Mouse (Mus musculus) left cerebral cortex, adult 8-10 months (tissue): ENCODE measurements around the gene AI661453. TPM values are rescaled to one million over a fixed set of nuclear protein-coding genes. Genes with fewer than 3 reads are reported as not detected.

ENCODE experiments used
- DNase-seq, 2 experiments: peaks; one replicate each; pipeline ENCODE4 v3.0.0; 2022; ENCODE audit warnings: low spot score in 2 of 2
- total RNA-seq, 4 experiments: library from RNA; stranded (reverse); gene quantifications; 2 replicates each; pipeline ENCODE4 v1.2.4; 2022

Gene AI661453
- total RNA-seq, 4 experiments from 2014 or later, result 0.35 to 1.4 (median 0.64) TPM

GRCm38 (mm10) chr17:47440359-47440890 is 4.0 kb downstream of the AI661453 start:
- DNase-seq, result no peak

- DNase-seq, result no peak
Measured at GRCm38 (mm10) chr17:47441296-47442051, 5.1 kb downstream of the AI661453 start.

GRCm38 (mm10) chr17:47442271-47442670 is 5.9 kb downstream of the AI661453 start:
- no peak for DNase-seq

GRCm38 (mm10) chr17:47444113-47444512 is 7.7 kb downstream of the AI661453 start:
- DNase-seq, result no peak

GRCm38 (mm10) chr17:47445518-47445917 is 9.1 kb downstream of the AI661453 start:
- DNase-seq, result no peak

- no peak for DNase-seq
Measured at GRCm38 (mm10) chr17:47446025-47446424, 9.6 kb downstream of the AI661453 start.

GRCm38 (mm10) chr17:47446561-47446960 is 10.1 kb downstream of the AI661453 start:
- no peak for DNase-seq

- DNase-seq, result no peak
Measured at GRCm38 (mm10) chr17:47448523-47449372, 12.3 kb downstream of the AI661453 start.

GRCm38 (mm10) chr17:47449432-47449831 is 13.0 kb downstream of the AI661453 start:
- DNase-seq, result no peak

- no peak for DNase-seq
Measured at GRCm38 (mm10) chr17:47450239-47450638, 13.8 kb downstream of the AI661453 start.

GRCm38 (mm10) chr17:47450880-47451565 is 14.6 kb downstream of the AI661453 start:
- no peak for DNase-seq

GRCm38 (mm10) chr17:47452886-47453285 is 16.5 kb downstream of the AI661453 start:
- no peak for DNase-seq

GRCm38 (mm10) chr17:47454675-47455074 is 18.3 kb downstream of the AI661453 start:
- DNase-seq, result no peak

GRCm38 (mm10) chr17:47458310-47458709 is 21.9 kb downstream of the AI661453 start:
- DNase-seq, result no peak

GRCm38 (mm10) chr17:47458936-47459335 is 22.5 kb downstream of the AI661453 start:
- no peak for DNase-seq

GRCm38 (mm10) chr17:47459341-47459919 is 23.0 kb downstream of the AI661453 start:
- no peak for DNase-seq

- no peak for DNase-seq
Measured at GRCm38 (mm10) chr17:47461688-47462087, 25.3 kb downstream of the AI661453 start.

GRCm38 (mm10) chr17:47462209-47462608 is 25.8 kb downstream of the AI661453 start:
- DNase-seq, result no peak

- DNase-seq, result no peak
Measured at GRCm38 (mm10) chr17:47462728-47463388, 26.4 kb downstream of the AI661453 start.

GRCm38 (mm10) chr17:47464248-47464965 is 28.0 kb downstream of the AI661453 start:
- DNase-seq, result no peak
